Mouse (Mus musculus): Measurements from ENCODE around the gene Rad23a. TPM values are rescaled to one million over a fixed set of nuclear protein-coding genes. Genes with fewer than 3 reads are reported as not detected.

The Rad23a gene
- 124 and 125 TPM in 2 replicates for polyA plus RNA-seq (2014; fragmentation: Nextera tagmentation; extraction: Ambion mirVana)

- Histone ChIP-seq H3K9ac (ENCODE audit: low read depth, low read length) (peak within 1 kb of the TSS; percentile 96), H3K4me1 (ENCODE audit: control insufficient read depth, insufficient read depth, low read length) (peaks cover 41% of the 10 kb centered on the region), H3K36me3 (ENCODE audit: control insufficient read depth, insufficient read depth, low read length) (peaks cover 74% of the 10 kb centered on the region), H3K27ac (ENCODE audit: low read depth, low read length) (peak within 1 kb of the TSS; percentile 90), H3K27me3 (ENCODE audit: control insufficient read depth, insufficient read depth, low read length) (no peaks in the 10 kb centered on the region), H3K4me2 (replicated peaks; ENCODE audit: low read depth, low read length) (peak within 1 kb of the TSS; percentile 71), H3K4me3 (ENCODE audit: low read length) (peak within 1 kb of the TSS; percentile 90), H3K9me3 (ENCODE audit: control insufficient read depth, low read length) (no peaks in the 10 kb centered on the region)
- under 1% methylated on average over 51 of the region's 55 CpGs for WGBS
- ATAC-seq (ENCODE audit: low FRiP score, low TSS enrichment): peak; percentile 93
Measured at GRCm38 (mm10) chr8:84840248-84840999, at the start of gene Rad23a. TSS of gene Rad23a (minus strand) at chr8:84840665.

GRCm38 (mm10) chr8:84889141-84889540 lies 48.7 kb upstream of the Rad23a start:
- no peak overlapping the region for H3K27ac ChIP-seq (ENCODE audit: low read depth, low read length)
- H3K4me2 ChIP-seq (replicated peaks; ENCODE audit: low read depth, low read length): no peak overlapping the region
- H3K4me1 ChIP-seq (ENCODE audit: control insufficient read depth, insufficient read depth, low read length): peaks cover 10% of the 10 kb centered on the region
- no peak overlapping the region for H3K4me3 ChIP-seq (ENCODE audit: low read length)
- no peak for ATAC-seq (ENCODE audit: low FRiP score, low TSS enrichment)
- H3K36me3 ChIP-seq (ENCODE audit: control insufficient read depth, insufficient read depth, low read length): peaks cover 30% of the 10 kb centered on the region
- no peak overlapping the region for H3K9ac ChIP-seq (ENCODE audit: low read depth, low read length)
- 95% methylated on average over 1 of the region's 1 CpGs for WGBS
- H3K27me3 ChIP-seq (ENCODE audit: control insufficient read depth, insufficient read depth, low read length): no peaks in the 10 kb centered on the region
- H3K9me3 ChIP-seq (ENCODE audit: control insufficient read depth, low read length): no peaks in the 10 kb centered on the region

GRCm38 (mm10) chr8:84888280-84888679 lies 47.8 kb upstream of the Rad23a start:
- Histone ChIP-seq H3K4me2 (replicated peaks; ENCODE audit: low read depth, low read length) (no peak overlapping the region), H3K27me3 (ENCODE audit: control insufficient read depth, insufficient read depth, low read length) (no peaks in the 10 kb centered on the region), H3K27ac (ENCODE audit: low read depth, low read length) (no peak overlapping the region), H3K36me3 (ENCODE audit: control insufficient read depth, insufficient read depth, low read length) (peaks cover 30% of the 10 kb centered on the region), H3K9ac (ENCODE audit: low read depth, low read length) (no peak overlapping the region), H3K4me1 (ENCODE audit: control insufficient read depth, insufficient read depth, low read length) (peaks cover 9% of the 10 kb centered on the region), H3K9me3 (ENCODE audit: control insufficient read depth, low read length) (no peaks in the 10 kb centered on the region), H3K4me3 (ENCODE audit: low read length) (no peak overlapping the region)
- ATAC-seq (ENCODE audit: low FRiP score, low TSS enrichment): no peak
- 93% methylated on average over 3 of the region's 3 CpGs for WGBS

- Histone ChIP-seq H3K9me3 (ENCODE audit: control insufficient read depth, low read length) (no peaks in the 10 kb centered on the region), H3K9ac (ENCODE audit: low read depth, low read length) (no peak overlapping the region), H3K27ac (ENCODE audit: low read depth, low read length) (no peak overlapping the region), H3K4me1 (ENCODE audit: control insufficient read depth, insufficient read depth, low read length) (no peaks in the 10 kb centered on the region), H3K4me2 (replicated peaks; ENCODE audit: low read depth, low read length) (no peak overlapping the region), H3K27me3 (ENCODE audit: control insufficient read depth, insufficient read depth, low read length) (no peaks in the 10 kb centered on the region), H3K36me3 (ENCODE audit: control insufficient read depth, insufficient read depth, low read length) (peaks cover 25% of the 10 kb centered on the region), H3K4me3 (ENCODE audit: low read length) (no peak overlapping the region)
- 92% methylated on average over 4 of the region's 4 CpGs for WGBS
- ATAC-seq (ENCODE audit: low FRiP score, low TSS enrichment): no peak
Measured at GRCm38 (mm10) chr8:84884728-84885127, 44.3 kb upstream of the Rad23a start.

GRCm38 (mm10) chr8:84878915-84879314 lies 38.5 kb upstream of the Rad23a start:
- no peak overlapping the region for H3K4me3 ChIP-seq (ENCODE audit: low read length)
- no peak for ATAC-seq (ENCODE audit: low FRiP score, low TSS enrichment)
- no peaks in the 10 kb centered on the region for H3K4me1 ChIP-seq (ENCODE audit: control insufficient read depth, insufficient read depth, low read length)
- H3K9ac ChIP-seq (ENCODE audit: low read depth, low read length): no peak overlapping the region
- no peak overlapping the region for H3K4me2 ChIP-seq (replicated peaks; ENCODE audit: low read depth, low read length)
- no peaks in the 10 kb centered on the region for H3K9me3 ChIP-seq (ENCODE audit: control insufficient read depth, low read length)
- no peaks in the 10 kb centered on the region for H3K27me3 ChIP-seq (ENCODE audit: control insufficient read depth, insufficient read depth, low read length)
- WGBS: 94% methylated on average over 1 of the region's 1 CpGs
- H3K27ac ChIP-seq (ENCODE audit: low read depth, low read length): no peak overlapping the region
- H3K36me3 ChIP-seq (ENCODE audit: control insufficient read depth, insufficient read depth, low read length): peaks cover 5% of the 10 kb centered on the region; the same call in 1 of the 2 replicates

GRCm38 (mm10) chr8:84877297-84878035 lies 37.0 kb upstream of the Rad23a start:
- Histone ChIP-seq H3K9me3 (ENCODE audit: control insufficient read depth, low read length) (no peaks in the 10 kb centered on the region), H3K4me2 (replicated peaks; ENCODE audit: low read depth, low read length) (no peak overlapping the region), H3K36me3 (ENCODE audit: control insufficient read depth, insufficient read depth, low read length) (peaks cover 5% of the 10 kb centered on the region; the same call in 1 of the 2 replicates), H3K27me3 (ENCODE audit: control insufficient read depth, insufficient read depth, low read length) (no peaks in the 10 kb centered on the region), H3K9ac (ENCODE audit: low read depth, low read length) (no peak overlapping the region), H3K4me3 (ENCODE audit: low read length) (no peak overlapping the region), H3K4me1 (ENCODE audit: control insufficient read depth, insufficient read depth, low read length) (peaks cover 3% of the 10 kb centered on the region), H3K27ac (ENCODE audit: low read depth, low read length) (no peak overlapping the region)
- ATAC-seq (ENCODE audit: low FRiP score, low TSS enrichment): no peak
- WGBS: 82% methylated on average over 3 of the region's 3 CpGs

GRCm38 (mm10) chr8:84874339-84874738 lies 33.9 kb upstream of the Rad23a start:
- H3K27ac ChIP-seq (ENCODE audit: low read depth, low read length): no peak overlapping the region
- no peaks in the 10 kb centered on the region for H3K27me3 ChIP-seq (ENCODE audit: control insufficient read depth, insufficient read depth, low read length)
- H3K4me3 ChIP-seq (ENCODE audit: low read length): no peak overlapping the region
- no peak overlapping the region for H3K4me2 ChIP-seq (replicated peaks; ENCODE audit: low read depth, low read length)
- no peaks in the 10 kb centered on the region for H3K9me3 ChIP-seq (ENCODE audit: control insufficient read depth, low read length)
- no peak overlapping the region for H3K9ac ChIP-seq (ENCODE audit: low read depth, low read length)
- over 99% methylated on average over 3 of the region's 3 CpGs for WGBS
- peaks cover 11% of the 10 kb centered on the region for H3K36me3 ChIP-seq (ENCODE audit: control insufficient read depth, insufficient read depth, low read length)
- peaks cover 11% of the 10 kb centered on the region for H3K4me1 ChIP-seq (ENCODE audit: control insufficient read depth, insufficient read depth, low read length)
- no peak for ATAC-seq (ENCODE audit: low FRiP score, low TSS enrichment)

GRCm38 (mm10) chr8:84873016-84873415 lies 32.6 kb upstream of the Rad23a start:
- no peak for ATAC-seq (ENCODE audit: low FRiP score, low TSS enrichment)
- Histone ChIP-seq H3K4me1 (ENCODE audit: control insufficient read depth, insufficient read depth, low read length) (peaks cover 11% of the 10 kb centered on the region), H3K36me3 (ENCODE audit: control insufficient read depth, insufficient read depth, low read length) (peaks cover 24% of the 10 kb centered on the region), H3K9me3 (ENCODE audit: control insufficient read depth, low read length) (no peaks in the 10 kb centered on the region), H3K27ac (ENCODE audit: low read depth, low read length) (no peak overlapping the region), H3K9ac (ENCODE audit: low read depth, low read length) (peak overlapping the region; percentile 65; the same call in 1 of the 2 replicates), H3K4me3 (ENCODE audit: low read length) (peak overlapping the region; percentile 49), H3K4me2 (replicated peaks; ENCODE audit: low read depth, low read length) (peak overlapping the region; percentile 97), H3K27me3 (ENCODE audit: control insufficient read depth, insufficient read depth, low read length) (no peaks in the 10 kb centered on the region)
- 61% methylated on average over 4 of the region's 4 CpGs for WGBS

Data from kidney, embryonic 14.5 days (tissue).